Mouse (Mus musculus) testis, adult 2 months (tissue): ENCODE data around the gene Trim14. TPM values are rescaled to one million over a fixed set of nuclear protein-coding genes. Genes with fewer than 3 reads are reported as not detected.
A peak's percentile ranks its signal among the peaks of the same experiment; 100 is the strongest.

ENCODE experiments used
- H3K27ac ChIP-seq: fragments of 200-500 bp; 2 replicates; pipeline ENCODE4 v1.5.1; 2012; ENCODE audit warnings: low read depth, low read length; ENCODE audit not compliant: control insufficient read depth, insufficient read depth
- H3K27me3 ChIP-seq: fragments of 200-500 bp; 2 replicates; pipeline ENCODE4 v1.6.1; 2012; ENCODE audit warnings: mild to moderate bottlenecking, low read length, moderate library complexity; ENCODE audit not compliant: control insufficient read depth, insufficient read depth
- H3K36me3 ChIP-seq: fragments of 200-500 bp; 2 replicates; pipeline ENCODE4 v1.6.1; 2012; ENCODE audit warnings: mild to moderate bottlenecking, low read length; ENCODE audit not compliant: control insufficient read depth, insufficient read depth
- H3K4me1 ChIP-seq: fragments of 200-500 bp; 2 replicates; pipeline ENCODE4 v1.6.1; 2012; ENCODE audit warnings: low read length; ENCODE audit not compliant: control insufficient read depth, insufficient read depth
- H3K4me3 ChIP-seq: fragments of 200-500 bp; 2 replicates; pipeline ENCODE4 v1.5.1; 2012; ENCODE audit warnings: low read depth, mild to moderate bottlenecking, low read length, moderate library complexity, mixed read lengths; ENCODE audit not compliant: control insufficient read depth
- CTCF ChIP-seq: fragments of 200-500 bp; IDR thresholded peaks from 2 replicates; pipeline ENCODE4 v1.5.1; 2012; ENCODE audit warnings: low read depth, mild to moderate bottlenecking, inconsistent platforms, low read length, moderate library complexity; ENCODE audit not compliant: control insufficient read depth, insufficient read depth, insufficient replicate concordance
- POLR2A ChIP-seq: fragments of 200-500 bp; IDR thresholded peaks from 2 replicates; pipeline ENCODE4 v1.6.1; 2012; ENCODE audit warnings: low read depth, mild to moderate bottlenecking, inconsistent platforms, low read length, moderate library complexity; ENCODE audit not compliant: control insufficient read depth
- polyA plus RNA-seq: library from polyadenylated mRNA; depleted of rRNA; stranded (reverse); fragments of >200 nt; gene quantifications from 2 replicates; pipeline ENCODE4 v1.2.3, GENCODE M21; 2012

Trim14 gene
- polyA plus RNA-seq, 1 experiment, result 6.4 TPM

GRCm38 (mm10) chr4:46533934-46534720, 1.8 kb downstream of the Trim14 start:
- peak overlapping the region; percentile 65 for H3K27ac ChIP-seq
- H3K36me3 ChIP-seq, result peaks cover 2% of the 10 kb centered on the region; the same call in 1 of the 2 replicates
- H3K27me3 ChIP-seq, result no peaks in the 10 kb centered on the region
- peaks cover 23% of the 10 kb centered on the region for H3K4me1 ChIP-seq
- H3K4me3 ChIP-seq, result peak overlapping the region; percentile 88
- no peak; the same call in 1 of the 2 replicates for TF ChIP-seq POLR2A
- TF ChIP-seq CTCF, result no peak

GRCm38 (mm10) chr4:46532926-46533325, 3.0 kb downstream of the Trim14 start:
- peaks cover 2% of the 10 kb centered on the region; the same call in 1 of the 2 replicates for H3K36me3 ChIP-seq
- no peak overlapping the region for H3K27ac ChIP-seq
- H3K4me3 ChIP-seq, result peak overlapping the region; percentile 24
- TF ChIP-seq CTCF (no peak), POLR2A (no peak)
- peaks cover 24% of the 10 kb centered on the region for H3K4me1 ChIP-seq
- H3K27me3 ChIP-seq, result no peaks in the 10 kb centered on the region

- H3K4me3 ChIP-seq, result no peak overlapping the region
- H3K4me1 ChIP-seq, result peaks cover 25% of the 10 kb centered on the region
- TF ChIP-seq CTCF, result no peak
- TF ChIP-seq POLR2A, result no peak
- no peak overlapping the region for H3K27ac ChIP-seq
- H3K36me3 ChIP-seq, result peaks cover 2% of the 10 kb centered on the region; the same call in 1 of the 2 replicates
- H3K27me3 ChIP-seq, result no peaks in the 10 kb centered on the region
Measured at GRCm38 (mm10) chr4:46532511-46532910, 3.4 kb downstream of the Trim14 start.

- Histone ChIP-seq H3K4me1 (peaks cover 17% of the 10 kb centered on the region), H3K27me3 (no peaks in the 10 kb centered on the region), H3K4me3 (no peak overlapping the region), H3K36me3 (peaks cover 2% of the 10 kb centered on the region; the same call in 1 of the 2 replicates), H3K27ac (no peak overlapping the region)
- TF ChIP-seq POLR2A (no peak), CTCF (no peak)
Measured at GRCm38 (mm10) chr4:46529722-46530121, 6.2 kb downstream of the Trim14 start.

GRCm38 (mm10) chr4:46527558-46527926, 8.4 kb downstream of the Trim14 start:
- Histone ChIP-seq H3K4me3 (no peak overlapping the region), H3K27me3 (no peaks in the 10 kb centered on the region), H3K27ac (no peak overlapping the region), H3K36me3 (peaks cover 1% of the 10 kb centered on the region; the same call in 1 of the 2 replicates), H3K4me1 (peaks cover 6% of the 10 kb centered on the region)
- no peak for TF ChIP-seq CTCF
- no peak for TF ChIP-seq POLR2A

GRCm38 (mm10) chr4:46526798-46527557, 9.0 kb downstream of the Trim14 start:
- no peaks in the 10 kb centered on the region for H3K36me3 ChIP-seq
- H3K27me3 ChIP-seq, result no peaks in the 10 kb centered on the region
- TF ChIP-seq CTCF, result no peak; the same call in 1 of the 2 replicates
- no peak for TF ChIP-seq POLR2A
- no peak overlapping the region for H3K27ac ChIP-seq
- H3K4me3 ChIP-seq, result no peak overlapping the region
- H3K4me1 ChIP-seq, result peaks cover 6% of the 10 kb centered on the region

GRCm38 (mm10) chr4:46526226-46526625, 9.7 kb downstream of the Trim14 start:
- H3K27ac ChIP-seq, result no peak overlapping the region
- TF ChIP-seq POLR2A (no peak), CTCF (no peak)
- H3K36me3 ChIP-seq, result no peaks in the 10 kb centered on the region
- H3K4me3 ChIP-seq, result no peak overlapping the region
- H3K4me1 ChIP-seq, result peaks cover 6% of the 10 kb centered on the region
- no peaks in the 10 kb centered on the region for H3K27me3 ChIP-seq
